In genomic region chr17:66234432-66234831, GRCm38 (mm10) we compare ENCODE assay signal across 14 mouse cellular contexts.
DNase-seq lines count a peak whose midpoint lies in the region; ATAC-seq lines count a peak whose summit lies in the region.
"Had no signal": no experiment of that assay in that cellular context is flagged by ENCODE, and none has a peak within 500 bp of the region (broad histone marks: within the 10 kb centered on the region; RNA-seq: fewer than 3 reads in every experiment).

No protein-coding gene starts in this region.

- ATAC-seq in forebrain, embryonic 14.5 days: no peak
- ATAC-seq in limb, embryonic 13.5 days (ENCODE audit: low FRiP score, low read depth): no peak

- H3K9ac ChIP-seq in forebrain, embryonic 14.5 days (ENCODE audit: low read length): no peak overlapping the region
- H3K9ac ChIP-seq in limb, embryonic 13.5 days: no peak overlapping the region
- H3K9ac ChIP-seq: neural tube, embryonic 13.5 days; stomach, embryonic 15.5 days had no signal

- H3K27me3 ChIP-seq in forebrain, embryonic 14.5 days (replicated peaks; ENCODE audit: control insufficient read depth, insufficient read depth, low read length): no peaks in the 10 kb centered on the region
- H3K27me3 ChIP-seq in forebrain, embryonic 10.5 days (ENCODE audit: poor library complexity, severe bottlenecking): peaks cover 11% of the 10 kb centered on the region
- H3K27me3 ChIP-seq in limb, embryonic 13.5 days: no peaks in the 10 kb centered on the region
- H3K27me3 ChIP-seq in limb, embryonic 10.5 days (ENCODE audit: low read depth, poor library complexity, severe bottlenecking): no peaks in the 10 kb centered on the region; the same call in 1 of the 2 replicates
- H3K27me3 ChIP-seq: hindbrain, embryonic 15.5 days; midbrain, embryonic 15.5 days; neural tube, embryonic 13.5 days; stomach, embryonic 15.5 days had no signal

- no peak overlapping the region for H3K4me3 ChIP-seq in forebrain, embryonic 14.5 days (ENCODE audit: low read depth, low read length)
- H3K4me3 ChIP-seq in forebrain, embryonic 10.5 days: no peak overlapping the region
- H3K4me3 ChIP-seq in limb, embryonic 13.5 days: no peak overlapping the region
- H3K4me3 ChIP-seq in limb, embryonic 10.5 days: no peak overlapping the region
- H3K4me3 ChIP-seq: myocyte; stomach, embryonic 15.5 days had no signal

- no peaks in the 10 kb centered on the region for H3K9me3 ChIP-seq in forebrain, embryonic 14.5 days (replicated peaks; ENCODE audit: control insufficient read depth, low read length)
- no peaks in the 10 kb centered on the region for H3K9me3 ChIP-seq in forebrain, embryonic 10.5 days
- no peaks in the 10 kb centered on the region for H3K9me3 ChIP-seq in limb, embryonic 13.5 days
- no peaks in the 10 kb centered on the region for H3K9me3 ChIP-seq in limb, embryonic 10.5 days (replicated peaks)
- H3K9me3 ChIP-seq: heart, embryonic 10.5 days; hindbrain, embryonic 15.5 days; midbrain, embryonic 15.5 days; neural tube, embryonic 13.5 days; stomach, embryonic 15.5 days had no signal

- DNase-seq in forebrain, embryonic 14.5 days (ENCODE audit: low spot score): no peak
- DNase-seq in forebrain, embryonic 10.5 days (ENCODE audit: extremely low spot score, low spot score): no peak
- no peak for DNase-seq in limb, embryonic 10.5 days (ENCODE audit: low spot score)
- DNase-seq in cerebellum, adult 9-10 months: peak; percentile 67
- DNase-seq in retina, postnatal 1 day: no peak
- no peak for DNase-seq in right cerebral cortex, postnatal 36 days (ENCODE audit: low spot score in 2 of 2)
- DNase-seq in frontal cortex, postnatal 25 days (ENCODE audit: low spot score in 2 of 2): no peak

- 0 out of 2 replicates have a peak, but pooled peaks cover 2% of the 10 kb centered on the region for H3K4me1 ChIP-seq in forebrain, embryonic 14.5 days (ENCODE audit: control insufficient read depth, insufficient read depth, low read length)
- H3K4me1 ChIP-seq in forebrain, embryonic 10.5 days: peaks cover 14% of the 10 kb centered on the region
- H3K4me1 ChIP-seq in limb, embryonic 13.5 days: peaks cover 14% of the 10 kb centered on the region
- H3K4me1 ChIP-seq in limb, embryonic 10.5 days: peaks cover 11% of the 10 kb centered on the region
- H3K4me1 ChIP-seq: stomach, embryonic 15.5 days had no signal

- H3K27ac ChIP-seq in forebrain, embryonic 14.5 days (ENCODE audit: low read depth, low read length): peak overlapping the region; percentile 34; the same call in 1 of the 2 replicates
- no peak overlapping the region for H3K27ac ChIP-seq in forebrain, embryonic 10.5 days
- H3K27ac ChIP-seq in limb, embryonic 13.5 days: 0 out of 2 replicates have a peak overlapping the region, but pooled peaks have one; percentile 22
- H3K27ac ChIP-seq in limb, embryonic 10.5 days: no peak overlapping the region
- H3K27ac ChIP-seq: heart, embryonic 10.5 days; hindbrain, embryonic 15.5 days; midbrain, embryonic 15.5 days; neural tube, embryonic 13.5 days; stomach, embryonic 15.5 days had no signal

- 72% methylated on average over 19 of the region's 19 CpGs for WGBS in forebrain, embryonic 14.5 days
- WGBS in forebrain, embryonic 10.5 days: 83% methylated on average over 19 of the region's 19 CpGs
- WGBS in limb, embryonic 13.5 days: 71% methylated on average over 19 of the region's 19 CpGs
- WGBS in limb, embryonic 10.5 days: 82% methylated on average over 19 of the region's 19 CpGs

- H3K36me3 ChIP-seq in forebrain, embryonic 14.5 days (ENCODE audit: control insufficient read depth, insufficient read depth, low read length): no peaks in the 10 kb centered on the region
- H3K36me3 ChIP-seq in forebrain, embryonic 10.5 days (replicated peaks): no peaks in the 10 kb centered on the region
- H3K36me3 ChIP-seq in limb, embryonic 13.5 days: no peaks in the 10 kb centered on the region
- H3K36me3 ChIP-seq in limb, embryonic 10.5 days: no peaks in the 10 kb centered on the region
- H3K36me3 ChIP-seq: heart, embryonic 10.5 days; hindbrain, embryonic 15.5 days; midbrain, embryonic 15.5 days; neural tube, embryonic 13.5 days; stomach, embryonic 15.5 days had no signal

- H3K4me2 ChIP-seq in forebrain, embryonic 14.5 days (ENCODE audit: low read length): no peak overlapping the region
- H3K4me2 ChIP-seq in limb, embryonic 13.5 days (replicated peaks): no peak overlapping the region

Comparison
In these comparisons a context has a peak if more than half of its experiments do, and no peak if none do; other contexts are left out.
1. H3K27ac ChIP-seq: peak in forebrain, embryonic 14.5 days (single experiment) and limb, embryonic 13.5 days (single experiment); none in forebrain, embryonic 10.5 days (single experiment) and limb, embryonic 10.5 days (single experiment).